Mouse (Mus musculus): ENCODE data around the gene Dtnbp1.

- TF ChIP-seq CTCF (IDR thresholded peaks at IDR 0.05; ENCODE audit: control insufficient read depth, insufficient read depth, insufficient read length) (no peak), FOSL1 (IDR thresholded peaks at IDR 0.05; ENCODE audit: insufficient read depth, low read length, poor library complexity, severe bottlenecking) (no peak), MAX (IDR thresholded peaks at IDR 0.05) (no peak), USF1 (IDR thresholded peaks at IDR 0.05; ENCODE audit: low read depth) (no peak), MYOD1 (IDR thresholded peaks at IDR 0.05; ENCODE audit: control insufficient read depth, insufficient read length, low read depth) (no peak), CEBPB (IDR thresholded peaks at IDR 0.05; ENCODE audit: low read depth) (no peak), MYOG (IDR thresholded peaks at IDR 0.05; ENCODE audit: control insufficient read depth, extremely low read depth, insufficient read length) (no peak)
Observed at GRCm38 (mm10) chr13:44890612-44891011, 111.3 kb downstream of the Dtnbp1 start.

All from C2C12 (cell line).